Mouse (Mus musculus): ENCODE results near the gene Mastl. TPM values are rescaled to one million over a fixed set of nuclear protein-coding genes. Genes with fewer than 3 reads are reported as not detected.
A peak's percentile ranks its signal among the peaks of the same experiment; 100 is the strongest.

Gene Mastl
- total RNA-seq (2014; rRNA removed), result 3.6 and 4.1 TPM in 2 replicates
- 1.6 and 1.8 TPM in 2 replicates for polyA plus RNA-seq (2015; fragmentation: Nextera tagmentation; extraction: Ambion mirVana)

- TF ChIP-seq CTCF (IDR thresholded peaks at IDR 0.05), result peak; percentile 64
- Histone ChIP-seq H3K27ac (ENCODE audit: low read depth, low read length) (peak within 1 kb of the TSS; percentile 92), H3K9ac (replicated peaks; ENCODE audit: low read length, poor library complexity, severe bottlenecking) (peak within 1 kb of the TSS; percentile 89), H3K9me3 (ENCODE audit: low read length) (no peaks in the 10 kb centered on the region), H3K4me1 (ENCODE audit: insufficient read depth, low read length) (peaks cover 14% of the 10 kb centered on the region; the same call in 1 of the 2 replicates), H3K4me2 (ENCODE audit: low read depth, low read length, poor library complexity, severe bottlenecking) (peak within 1 kb of the TSS; percentile 77), H3K36me3 (ENCODE audit: insufficient read depth, low read length) (no peaks in the 10 kb centered on the region), H3K4me3 (ENCODE audit: low read depth, low read length) (peak within 1 kb of the TSS; percentile 71), H3K27me3 (ENCODE audit: insufficient read depth, low read length) (no peaks in the 10 kb centered on the region)
- ATAC-seq (ENCODE audit: low FRiP score) (peak; percentile 99), DNase-seq (ENCODE audit: low spot score) (peak; percentile 99)
- under 1% methylated on average over 61 of the region's 61 CpGs for WGBS
These were observed at the start of gene Mastl, which contains the start of gene Yme1l1 for GRCm38 (mm10) chr2:23155777-23156607. Gene Mastl (minus strand): TSS chr2:23156024. Gene Yme1l1 (plus strand): TSS chr2:23156369.

GRCm38 (mm10) chr2:23202900-23203670, 47.3 kb upstream of the Mastl start:
- Histone ChIP-seq H3K27me3 (ENCODE audit: insufficient read depth, low read length) (no peaks in the 10 kb centered on the region), H3K9ac (replicated peaks; ENCODE audit: low read length, poor library complexity, severe bottlenecking) (no peak overlapping the region), H3K4me1 (ENCODE audit: insufficient read depth, low read length) (no peaks in the 10 kb centered on the region), H3K36me3 (ENCODE audit: insufficient read depth, low read length) (peaks cover 12% of the 10 kb centered on the region), H3K9me3 (ENCODE audit: low read length) (no peaks in the 10 kb centered on the region), H3K4me3 (ENCODE audit: low read depth, low read length) (no peak overlapping the region), H3K27ac (ENCODE audit: low read depth, low read length) (no peak overlapping the region), H3K4me2 (ENCODE audit: low read depth, low read length, poor library complexity, severe bottlenecking) (no peak overlapping the region)
- ATAC-seq (ENCODE audit: low FRiP score) (no peak), DNase-seq (ENCODE audit: low spot score) (no peak)
- TF ChIP-seq CTCF (IDR thresholded peaks at IDR 0.05), result no peak
- WGBS, result 62% methylated on average over 15 of the region's 15 CpGs

- no peak overlapping the region for H3K4me3 ChIP-seq (ENCODE audit: low read depth, low read length)
- WGBS, result 97% methylated on average over 1 of the region's 1 CpGs
- H3K27ac ChIP-seq (ENCODE audit: low read depth, low read length), result no peak overlapping the region
- no peak for TF ChIP-seq CTCF (IDR thresholded peaks at IDR 0.05)
- H3K4me2 ChIP-seq (ENCODE audit: low read depth, low read length, poor library complexity, severe bottlenecking), result no peak overlapping the region
- H3K9me3 ChIP-seq (ENCODE audit: low read length), result no peaks in the 10 kb centered on the region
- H3K27me3 ChIP-seq (ENCODE audit: insufficient read depth, low read length), result no peaks in the 10 kb centered on the region
- DNase-seq (ENCODE audit: low spot score) (no peak), ATAC-seq (ENCODE audit: low FRiP score) (no peak)
- peaks cover 16% of the 10 kb centered on the region for H3K36me3 ChIP-seq (ENCODE audit: insufficient read depth, low read length)
- H3K4me1 ChIP-seq (ENCODE audit: insufficient read depth, low read length), result no peaks in the 10 kb centered on the region
- no peak overlapping the region for H3K9ac ChIP-seq (replicated peaks; ENCODE audit: low read length, poor library complexity, severe bottlenecking)
These were observed 45.2 kb upstream of the Mastl start for GRCm38 (mm10) chr2:23201034-23201433.

- TF ChIP-seq CTCF (IDR thresholded peaks at IDR 0.05), result no peak
- Histone ChIP-seq H3K36me3 (ENCODE audit: insufficient read depth, low read length) (peaks cover 32% of the 10 kb centered on the region), H3K9ac (replicated peaks; ENCODE audit: low read length, poor library complexity, severe bottlenecking) (no peak overlapping the region), H3K4me1 (ENCODE audit: insufficient read depth, low read length) (no peaks in the 10 kb centered on the region), H3K27me3 (ENCODE audit: insufficient read depth, low read length) (no peaks in the 10 kb centered on the region), H3K4me3 (ENCODE audit: low read depth, low read length) (no peak overlapping the region), H3K4me2 (ENCODE audit: low read depth, low read length, poor library complexity, severe bottlenecking) (no peak overlapping the region), H3K27ac (ENCODE audit: low read depth, low read length) (no peak overlapping the region), H3K9me3 (ENCODE audit: low read length) (no peaks in the 10 kb centered on the region)
- WGBS, result 86% methylated on average over 1 of the region's 1 CpGs
- no peak for DNase-seq (ENCODE audit: low spot score)
- no peak for ATAC-seq (ENCODE audit: low FRiP score)
These were observed 38.5 kb upstream of the Mastl start for GRCm38 (mm10) chr2:23194366-23194765.

- peaks cover 42% of the 10 kb centered on the region for H3K36me3 ChIP-seq (ENCODE audit: insufficient read depth, low read length)
- no peak overlapping the region for H3K4me2 ChIP-seq (ENCODE audit: low read depth, low read length, poor library complexity, severe bottlenecking)
- ATAC-seq (ENCODE audit: low FRiP score) (no peak), DNase-seq (ENCODE audit: low spot score) (no peak)
- 91% methylated on average over 3 of the region's 3 CpGs for WGBS
- no peaks in the 10 kb centered on the region for H3K27me3 ChIP-seq (ENCODE audit: insufficient read depth, low read length)
- no peak overlapping the region for H3K9ac ChIP-seq (replicated peaks; ENCODE audit: low read length, poor library complexity, severe bottlenecking)
- no peaks in the 10 kb centered on the region for H3K9me3 ChIP-seq (ENCODE audit: low read length)
- no peak overlapping the region for H3K4me3 ChIP-seq (ENCODE audit: low read depth, low read length)
- H3K27ac ChIP-seq (ENCODE audit: low read depth, low read length), result no peak overlapping the region
- no peak for TF ChIP-seq CTCF (IDR thresholded peaks at IDR 0.05)
- no peaks in the 10 kb centered on the region for H3K4me1 ChIP-seq (ENCODE audit: insufficient read depth, low read length)
These were observed 16.5 kb upstream of the Mastl start for GRCm38 (mm10) chr2:23172305-23172704.

All from midbrain, postnatal 0 days (tissue).